Mouse (Mus musculus) embryonic facial prominence, embryonic 14.5 days (tissue): ENCODE measurements around the gene Ttc38. TPM values are rescaled to one million over a fixed set of nuclear protein-coding genes. Genes with fewer than 3 reads are reported as not detected.

Experiments used
- ATAC-seq: fragments of 200-750 bp; cut with Nextera tagmentation; 2 replicates; pipeline ENCODE4 v1.8.0; 2017; ENCODE audit warnings: low read depth, moderate number of reproducible peaks, moderate TSS enrichment
- DNase-seq: peaks from one replicate; pipeline ENCODE4 v3.0.0-alpha.2; 2015; ENCODE audit warnings: low spot score
- H3K27ac ChIP-seq: fragments of 300-500 bp; sonication (generic); replicated peaks from 2 replicates; pipeline ENCODE4 v1.5.1; 2014; ENCODE audit warnings: low read depth, mild to moderate bottlenecking, low read length, moderate library complexity
- H3K27me3 ChIP-seq: fragments of 300-500 bp; sonication (generic); replicated peaks from 2 replicates; pipeline ENCODE4 v1.6.1; 2014; ENCODE audit warnings: low read length; ENCODE audit not compliant: control insufficient read depth, insufficient read depth
- H3K36me3 ChIP-seq: fragments of 300-500 bp; sonication (generic); 2 replicates; pipeline ENCODE4 v1.6.1; 2014; ENCODE audit warnings: low read length, mixed read lengths; ENCODE audit not compliant: control insufficient read depth, insufficient read depth
- H3K4me1 ChIP-seq: fragments of 300-500 bp; sonication (generic); 2 replicates; pipeline ENCODE4 v1.6.1; 2014; ENCODE audit warnings: antibody characterized with exemption, low read length; ENCODE audit not compliant: control insufficient read depth, insufficient read depth
- H3K4me2 ChIP-seq: fragments of 300-500 bp; sonication (generic); 2 replicates; pipeline ENCODE4 v1.6.1; 2014; ENCODE audit warnings: low read depth, mild to moderate bottlenecking, low read length, moderate library complexity, mixed read lengths
- H3K4me3 ChIP-seq: fragments of 300-500 bp; sonication (generic); 2 replicates; pipeline ENCODE4 v1.5.1; 2014; ENCODE audit warnings: low read depth, mild to moderate bottlenecking, low read length
- H3K9ac ChIP-seq: fragments of 300-500 bp; sonication (generic); 2 replicates; pipeline ENCODE4 v1.6.1; 2014; ENCODE audit warnings: low read depth, mild to moderate bottlenecking, low read length, moderate library complexity, mixed read lengths
- H3K9me3 ChIP-seq: fragments of 300-500 bp; sonication (generic); 2 replicates; pipeline ENCODE4 v1.6.1; 2016; ENCODE audit warnings: low read length; ENCODE audit not compliant: control insufficient read depth
- WGBS: fragments of 180-500 bp; shearing (Covaris S2); extraction: QIAGEN DNeasy Blood & Tissue Kit; methylation state at CpG from one replicate; pipeline ENCODE4 v1.1.7; 2014; 5-methylcytosine and 5-hydroxymethylcytosine counted together
- polyA plus RNA-seq: library from polyadenylated mRNA; unstranded; fragments of >200 nt; fragmentation: Nextera tagmentation; extraction: Ambion mirVana; gene quantifications from 2 replicates; pipeline ENCODE4 v1.2.1, GENCODE M21; 2014

The Ttc38 gene
- 5.0 and 6.1 TPM in 2 replicates for polyA plus RNA-seq

DNA sequence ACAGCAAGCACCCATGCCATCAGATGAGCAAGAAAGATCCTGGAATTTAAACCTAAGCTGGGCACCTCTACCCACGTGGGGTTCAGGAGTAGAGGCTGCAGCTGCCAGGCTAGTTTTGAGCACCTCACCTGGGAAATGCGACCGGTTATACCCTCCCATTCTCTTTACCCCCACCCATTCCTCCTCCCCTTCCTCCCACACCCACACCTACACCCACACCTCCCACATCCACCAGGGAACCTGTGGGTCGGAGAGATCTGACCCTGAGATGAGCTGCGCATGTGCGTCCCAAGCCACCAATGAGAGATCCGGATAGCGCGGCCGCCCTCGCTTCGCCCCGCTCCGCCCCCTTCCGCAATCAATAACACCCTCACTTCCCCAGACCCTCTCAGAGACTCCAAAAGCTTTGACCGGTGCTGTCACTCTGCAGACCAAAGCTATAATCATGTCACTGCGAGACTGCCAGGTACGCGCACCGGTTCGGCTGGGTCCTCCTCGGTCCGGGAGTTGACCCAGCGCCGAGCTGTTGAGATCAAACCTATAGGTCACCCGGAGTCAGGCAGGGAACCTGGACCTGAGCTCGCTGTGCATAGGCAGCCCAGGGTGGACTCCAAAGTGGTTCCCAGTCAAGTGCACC, at the start of gene Ttc38:
Ttc38 (plus strand) TSS at position 353 of the 637 bp plus-strand sequence.
- DNase-seq: peak; percentile 83
- ATAC-seq: peak; percentile 93
- H3K4me3 ChIP-seq: peak within 1 kb of the TSS; percentile 54
- WGBS: under 1% methylated on average over 24 of the region's 27 CpGs
- peak within 1 kb of the TSS; percentile 64 for H3K9ac ChIP-seq
- H3K27ac ChIP-seq: no peak within 1 kb of the TSS
- H3K36me3 ChIP-seq: no peaks in the 10 kb centered on the region
- no peaks in the 10 kb centered on the region for H3K27me3 ChIP-seq
- H3K4me2 ChIP-seq: peak within 1 kb of the TSS; percentile 90
- H3K4me1 ChIP-seq: peaks cover 8% of the 10 kb centered on the region
- no peaks in the 10 kb centered on the region for H3K9me3 ChIP-seq

DNA sequence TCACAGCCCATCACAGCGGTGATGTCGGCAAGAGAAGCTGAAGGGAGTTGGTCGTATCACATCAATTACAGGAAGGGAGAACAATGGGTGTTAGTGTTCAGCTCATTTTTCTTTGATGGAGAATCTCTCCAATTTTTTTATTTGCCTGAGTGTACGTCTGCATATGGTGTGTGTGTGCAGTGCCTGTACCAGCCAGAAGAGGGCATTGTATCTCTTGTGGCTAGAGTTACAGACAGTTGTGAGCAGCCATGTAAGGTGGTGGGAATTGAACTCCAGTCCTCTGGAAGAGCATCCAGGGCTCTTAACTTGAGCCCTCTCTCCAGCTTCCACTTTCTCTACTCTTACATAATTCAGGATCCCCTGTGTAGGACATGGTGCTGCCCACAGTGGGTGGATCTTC, 49.0 kb upstream of the Ttc38 start:
- Histone ChIP-seq H3K27ac (no peak overlapping the region), H3K9ac (no peak overlapping the region), H3K36me3 (no peaks in the 10 kb centered on the region), H3K27me3 (no peaks in the 10 kb centered on the region), H3K9me3 (peaks cover 4% of the 10 kb centered on the region; the same call in 1 of the 2 replicates), H3K4me1 (no peaks in the 10 kb centered on the region), H3K4me3 (no peak overlapping the region), H3K4me2 (no peak overlapping the region)
- DNase-seq (no peak), ATAC-seq (no peak)
- 90% methylated on average over 4 of the region's 4 CpGs for WGBS

DNA sequence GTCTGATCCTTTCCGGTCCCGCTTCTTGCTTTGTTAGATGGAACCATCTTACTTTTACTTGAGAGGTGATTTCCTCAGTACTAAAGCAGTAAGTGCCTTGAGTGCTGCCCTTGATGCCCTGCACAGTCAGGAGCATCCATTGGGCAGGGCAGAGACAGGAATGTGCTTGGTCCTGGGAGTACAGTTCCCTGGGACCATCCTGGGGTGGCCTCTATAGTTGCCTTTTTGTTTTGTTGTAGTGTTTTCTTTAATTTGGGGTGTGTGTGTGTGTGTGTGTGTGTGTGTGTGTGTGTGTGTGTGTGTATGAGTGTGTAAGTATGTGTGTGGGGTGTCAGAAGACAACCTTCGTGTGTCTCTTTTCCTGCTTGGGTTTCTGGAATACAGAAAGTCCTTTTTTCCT, 47.8 kb upstream of the Ttc38 start:
- Histone ChIP-seq H3K4me1 (no peaks in the 10 kb centered on the region), H3K4me2 (no peak overlapping the region), H3K36me3 (no peaks in the 10 kb centered on the region), H3K27ac (no peak overlapping the region), H3K9me3 (peaks cover 4% of the 10 kb centered on the region; the same call in 1 of the 2 replicates), H3K27me3 (no peaks in the 10 kb centered on the region), H3K4me3 (no peak overlapping the region), H3K9ac (no peak overlapping the region)
- no peak for DNase-seq
- no peak for ATAC-seq
- WGBS: 83% methylated on average over 3 of the region's 3 CpGs

DNA sequence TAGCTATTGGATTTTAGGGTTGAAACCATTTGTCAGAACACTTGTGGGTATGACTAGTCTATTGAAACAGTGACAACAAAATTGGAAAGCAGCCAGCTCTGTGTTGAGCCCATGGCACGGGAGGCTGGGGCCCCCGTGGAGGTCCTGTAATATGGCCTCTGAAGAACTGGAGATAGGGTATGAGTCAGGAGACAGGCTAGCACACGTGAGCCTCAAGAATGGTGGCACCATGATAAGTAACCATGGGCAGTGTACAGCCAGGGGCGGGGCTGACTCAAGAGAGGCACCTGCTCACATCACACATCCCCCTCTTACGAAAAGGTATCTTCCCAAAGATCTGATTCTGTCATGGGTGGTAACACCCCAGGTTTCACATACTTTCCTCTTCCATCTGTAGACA, 45.4 kb upstream of the Ttc38 start:
- ATAC-seq (no peak), DNase-seq (no peak)
- H3K9me3 ChIP-seq: peaks cover 4% of the 10 kb centered on the region; the same call in 1 of the 2 replicates
- no peak overlapping the region for H3K4me3 ChIP-seq
- H3K4me1 ChIP-seq: no peaks in the 10 kb centered on the region
- 63% methylated on average over 4 of the region's 5 CpGs for WGBS
- no peak overlapping the region for H3K9ac ChIP-seq
- H3K27me3 ChIP-seq: no peaks in the 10 kb centered on the region
- no peak overlapping the region for H3K4me2 ChIP-seq
- H3K27ac ChIP-seq: no peak overlapping the region
- H3K36me3 ChIP-seq: no peaks in the 10 kb centered on the region

DNA sequence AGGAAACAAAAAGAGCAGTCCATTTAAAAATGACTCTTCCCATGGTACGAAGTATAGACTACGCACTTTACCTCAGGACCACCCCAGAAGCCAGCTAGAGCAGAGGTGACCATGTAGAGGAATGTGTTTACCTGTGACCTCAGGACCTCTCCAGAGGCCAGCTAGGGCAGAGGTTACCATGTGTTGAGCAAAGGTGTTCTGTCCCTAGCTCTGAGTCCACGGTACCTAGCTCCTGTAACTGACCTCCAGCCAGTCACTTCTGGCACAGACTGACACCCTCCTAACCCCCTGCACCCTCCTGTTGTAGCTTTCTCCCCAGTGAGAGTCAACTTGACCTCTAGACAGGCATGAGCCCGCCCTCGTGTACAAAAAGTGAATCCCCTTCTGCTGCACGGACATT, 44.6 kb upstream of the Ttc38 start:
- H3K27me3 ChIP-seq: no peaks in the 10 kb centered on the region
- DNase-seq: no peak
- no peak overlapping the region for H3K4me3 ChIP-seq
- H3K36me3 ChIP-seq: no peaks in the 10 kb centered on the region
- H3K4me2 ChIP-seq: no peak overlapping the region
- H3K9ac ChIP-seq: no peak overlapping the region
- 91% methylated on average over 6 of the region's 6 CpGs for WGBS
- no peaks in the 10 kb centered on the region for H3K4me1 ChIP-seq
- no peak overlapping the region for H3K27ac ChIP-seq
- no peak for ATAC-seq
- peaks cover 4% of the 10 kb centered on the region; the same call in 1 of the 2 replicates for H3K9me3 ChIP-seq

DNA sequence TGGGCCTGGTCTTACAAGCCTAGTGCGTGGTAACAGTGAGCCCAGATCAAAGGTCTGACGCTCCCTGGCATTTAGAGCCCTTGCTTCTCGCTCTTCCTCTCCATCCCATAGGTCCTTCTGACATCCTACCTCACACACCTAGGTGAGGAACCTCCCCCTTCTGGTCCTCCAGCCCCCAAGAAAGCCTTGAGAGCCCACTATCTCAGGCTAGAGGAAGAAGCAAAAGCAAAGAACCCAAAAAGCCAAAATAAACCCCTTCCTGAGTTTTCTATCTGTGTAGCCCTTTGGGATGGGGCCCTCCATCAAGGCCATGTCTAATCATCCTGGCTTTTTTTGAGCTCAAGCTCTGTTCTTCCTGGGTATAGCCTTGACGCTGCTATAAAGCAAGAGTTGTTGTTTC, 44.1 kb upstream of the Ttc38 start:
- WGBS: 95% methylated on average over 4 of the region's 4 CpGs
- no peak overlapping the region for H3K27ac ChIP-seq

DNA sequence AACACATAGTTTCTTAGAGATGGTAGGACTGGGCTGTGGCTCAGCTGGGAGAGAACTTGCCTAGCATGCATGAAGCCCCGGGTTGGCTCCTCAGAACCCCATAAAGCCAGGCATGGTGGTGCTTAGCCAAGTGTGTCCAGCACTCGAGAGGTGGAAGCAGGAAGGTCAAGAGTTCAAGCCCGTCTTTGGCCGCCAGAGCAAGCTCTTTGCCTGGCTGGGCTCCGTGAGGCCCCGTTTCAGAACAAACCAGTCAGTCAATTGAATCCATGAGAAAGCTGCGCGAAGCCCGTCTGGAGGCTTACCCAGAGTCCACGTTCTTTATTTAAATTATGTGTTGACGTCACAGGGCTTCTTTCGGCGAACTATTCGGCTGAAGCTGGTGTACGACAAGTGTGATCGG, 43.5 kb upstream of the Ttc38 start:
- no peaks in the 10 kb centered on the region for H3K36me3 ChIP-seq
- H3K27me3 ChIP-seq: no peaks in the 10 kb centered on the region
- no peaks in the 10 kb centered on the region for H3K9me3 ChIP-seq
- no peak overlapping the region for H3K4me3 ChIP-seq
- H3K4me2 ChIP-seq: no peak overlapping the region
- DNase-seq (no peak), ATAC-seq (no peak)
- no peak overlapping the region for H3K27ac ChIP-seq
- H3K4me1 ChIP-seq: no peaks in the 10 kb centered on the region
- no peak overlapping the region for H3K9ac ChIP-seq
- 72% methylated on average over 16 of the region's 16 CpGs for WGBS

More for the DNA sequence above, 44.1 kb upstream of the Ttc38 start:
- no peaks in the 10 kb centered on the region for H3K27me3 ChIP-seq
- H3K9ac ChIP-seq: no peak overlapping the region
- no peaks in the 10 kb centered on the region for H3K4me1 ChIP-seq
- DNase-seq (no peak), ATAC-seq (no peak)
- no peak overlapping the region for H3K4me2 ChIP-seq
- H3K36me3 ChIP-seq: no peaks in the 10 kb centered on the region
- H3K9me3 ChIP-seq: peaks cover 4% of the 10 kb centered on the region; the same call in 1 of the 2 replicates
- no peak overlapping the region for H3K4me3 ChIP-seq

DNA sequence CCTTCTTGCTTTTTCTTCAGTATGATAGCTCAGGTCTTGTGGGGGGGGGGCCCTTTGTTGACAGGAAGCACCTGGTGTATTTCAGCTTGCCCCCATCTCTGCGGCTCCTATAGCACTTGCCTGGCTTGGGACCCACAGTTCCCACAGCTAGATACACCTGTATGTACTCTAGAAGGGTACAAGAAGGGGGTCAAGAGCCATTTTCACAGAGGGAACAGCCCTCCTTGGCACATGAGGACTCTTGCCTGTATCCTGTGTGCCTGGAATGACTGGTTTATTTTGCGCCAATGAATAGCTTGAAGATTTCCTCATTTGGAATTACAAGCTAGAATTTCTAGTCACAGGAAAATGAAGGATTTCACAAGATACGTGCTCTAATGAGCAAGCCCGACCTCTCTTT, 40.7 kb upstream of the Ttc38 start:
- no peak overlapping the region for H3K4me2 ChIP-seq
- 85% methylated on average over 4 of the region's 4 CpGs for WGBS
- H3K27ac ChIP-seq: no peak overlapping the region
- H3K27me3 ChIP-seq: no peaks in the 10 kb centered on the region
- H3K4me3 ChIP-seq: no peak overlapping the region
- no peaks in the 10 kb centered on the region for H3K36me3 ChIP-seq
- no peaks in the 10 kb centered on the region for H3K9me3 ChIP-seq
- H3K4me1 ChIP-seq: no peaks in the 10 kb centered on the region
- peak; percentile 65; the same call in 1 of the 2 replicates for ATAC-seq
- no peak overlapping the region for H3K9ac ChIP-seq
- DNase-seq: peak; percentile 11

DNA sequence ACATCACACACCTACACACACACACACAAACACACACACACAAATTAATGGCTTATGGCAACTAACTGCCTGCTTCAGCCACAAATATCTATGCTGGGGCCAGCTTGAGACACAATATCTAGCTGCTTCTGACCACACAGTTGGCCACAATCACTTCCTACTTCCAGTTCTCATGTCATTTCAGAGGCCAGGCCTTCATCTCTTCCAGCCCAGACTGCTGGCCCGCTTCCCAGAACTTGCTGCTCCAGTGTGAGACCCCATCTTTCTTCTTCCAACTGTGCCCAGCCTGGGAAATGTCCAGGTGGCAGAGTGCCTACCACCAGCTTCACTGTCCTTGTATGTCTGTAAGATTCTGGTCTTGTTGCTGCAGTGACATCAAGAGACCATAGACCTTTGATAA, 39.3 kb upstream of the Ttc38 start:
- ATAC-seq: no peak
- Histone ChIP-seq H3K27me3 (no peaks in the 10 kb centered on the region), H3K9me3 (no peaks in the 10 kb centered on the region), H3K4me2 (no peak overlapping the region), H3K36me3 (no peaks in the 10 kb centered on the region), H3K9ac (no peak overlapping the region), H3K4me3 (no peak overlapping the region), H3K4me1 (no peaks in the 10 kb centered on the region), H3K27ac (no peak overlapping the region)
- 75% methylated on average over 1 of the region's 1 CpGs for WGBS
- DNase-seq: peak; percentile 63
